Mouse (Mus musculus): ENCODE results near the gene Ap5m1.
"Not testable (repeated sequence)": the region's sequence is repeated elsewhere in the genome, so short reads cannot be mapped to it uniquely, and the experiment has no call there.

DNA sequence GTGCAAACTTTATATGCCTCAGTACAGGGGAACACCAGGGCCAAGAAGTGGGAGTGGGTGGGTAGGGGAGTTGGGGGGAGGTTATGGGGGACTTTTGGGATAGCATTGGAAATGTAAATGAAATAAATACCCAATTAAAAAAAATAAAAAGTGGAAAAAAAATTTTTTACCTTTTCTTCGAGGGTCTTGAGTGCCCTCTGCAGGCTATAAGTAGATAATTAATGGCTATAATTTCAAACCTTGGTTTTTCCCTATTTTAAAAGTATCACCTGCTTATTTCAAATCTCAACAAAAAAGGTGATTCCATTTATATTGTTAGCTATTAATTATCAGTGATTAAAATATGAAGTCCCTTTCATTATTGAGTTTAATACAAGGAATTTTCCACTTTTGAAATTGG, 25.9 kb downstream of the Ap5m1 start:
- TF ChIP-seq CTCF, POLR2A (IDR thresholded peaks at IDR 0.05; ENCODE audit: insufficient read depth, low read depth, low read length): not testable (repeated sequence)

Data from olfactory bulb, adult 2 months (tissue).